Mouse (Mus musculus) right cerebral cortex, adult 2 months (tissue): ENCODE measurements around the gene Gfy.

Source experiments
- DNase-seq, 2 experiments: peaks; one replicate each; pipeline ENCODE4 v3.0.0; 2021 to 2022; ENCODE audit warnings: low spot score in 2 of 2

Gene Gfy

DNA sequence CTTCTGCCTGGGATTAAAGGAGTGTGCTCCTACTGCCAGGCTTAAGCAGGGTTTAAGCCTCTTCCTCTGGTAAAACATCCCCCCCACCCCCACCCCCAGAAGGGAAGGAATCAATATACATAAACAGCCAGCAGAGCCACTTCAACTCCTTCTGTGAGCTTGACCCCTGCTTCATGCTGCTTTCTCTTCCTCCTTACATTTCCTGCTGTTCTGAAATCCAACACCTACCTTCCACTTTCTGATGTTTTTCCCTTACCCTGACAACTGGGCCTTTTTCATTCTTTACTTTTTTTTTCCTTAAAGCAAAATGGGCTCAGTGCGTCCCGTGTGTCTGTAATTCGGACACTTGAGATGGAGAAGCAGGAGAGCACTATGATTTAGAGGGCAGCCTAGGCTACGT lies 29.0 kb downstream of the Gfy start:
- DNase-seq = no peak

DNA sequence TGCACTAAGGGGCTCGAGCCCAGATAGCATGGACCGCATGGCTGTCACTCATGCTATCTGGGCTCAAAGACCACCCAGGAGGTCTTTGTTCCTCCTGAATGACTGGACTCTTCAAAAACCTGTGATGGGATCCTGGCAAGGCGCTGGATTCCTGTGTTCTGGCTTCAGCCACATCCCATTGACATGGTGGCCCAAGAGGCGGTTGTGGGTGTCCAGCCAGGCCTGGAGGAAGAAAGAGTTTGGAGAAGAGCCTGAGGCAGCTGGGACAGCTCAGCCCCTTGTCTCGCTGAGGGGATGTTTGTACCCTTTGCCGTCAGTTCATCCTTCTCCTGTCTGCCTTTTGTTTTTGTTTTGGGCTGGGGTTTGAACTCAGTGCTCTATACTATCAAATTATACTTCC lies 29.8 kb downstream of the Gfy start:
- DNase-seq = no peak

DNA sequence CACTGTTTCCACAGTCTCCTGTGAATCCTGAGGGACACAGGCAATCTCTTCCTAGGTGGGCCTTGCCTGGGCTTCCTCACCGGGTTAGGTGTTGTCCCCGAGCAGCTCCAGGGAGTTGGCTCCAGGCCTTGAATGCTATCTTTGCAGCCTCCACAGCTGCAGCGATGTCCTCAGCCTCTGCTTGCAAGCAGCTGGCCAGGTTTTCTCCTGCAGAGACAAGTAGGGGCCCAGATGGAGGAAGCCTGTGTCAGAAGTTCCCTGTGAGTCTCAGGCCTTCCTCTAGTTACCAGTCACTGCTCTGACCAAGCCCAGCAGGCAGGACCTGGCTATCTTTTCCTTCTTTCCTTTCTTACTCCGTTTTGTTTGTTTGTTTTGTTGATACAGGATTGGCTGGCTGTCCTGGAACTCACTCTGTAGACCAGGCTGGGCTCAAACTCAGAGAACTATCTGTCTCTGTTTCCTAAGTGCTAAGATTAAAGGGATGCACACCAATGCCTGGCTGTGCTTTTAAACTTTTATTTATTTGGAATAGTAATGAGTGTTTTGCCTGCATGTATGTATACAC lies 30.8 kb downstream of the Gfy start:
- no peak for DNase-seq

DNA sequence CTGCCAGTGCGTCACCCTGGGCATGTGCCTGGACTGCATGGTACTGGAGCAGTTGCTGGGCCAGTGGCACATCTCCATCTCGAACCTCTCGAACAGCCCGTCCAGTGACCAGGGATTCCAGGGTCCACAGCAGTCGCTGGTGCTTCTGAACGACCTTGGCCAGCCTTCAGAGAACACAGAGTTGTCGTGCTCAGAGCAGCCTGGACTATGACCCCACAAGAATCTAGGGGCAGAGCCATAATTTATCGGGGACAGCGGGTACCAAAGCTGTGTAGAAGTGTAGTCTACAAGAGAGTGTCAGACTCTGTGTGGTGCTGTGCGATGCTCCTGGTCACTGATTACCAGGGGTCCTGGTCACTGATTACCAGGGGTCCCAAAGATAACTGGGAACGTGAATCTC lies 31.5 kb downstream of the Gfy start:
- DNase-seq = no peak

DNA sequence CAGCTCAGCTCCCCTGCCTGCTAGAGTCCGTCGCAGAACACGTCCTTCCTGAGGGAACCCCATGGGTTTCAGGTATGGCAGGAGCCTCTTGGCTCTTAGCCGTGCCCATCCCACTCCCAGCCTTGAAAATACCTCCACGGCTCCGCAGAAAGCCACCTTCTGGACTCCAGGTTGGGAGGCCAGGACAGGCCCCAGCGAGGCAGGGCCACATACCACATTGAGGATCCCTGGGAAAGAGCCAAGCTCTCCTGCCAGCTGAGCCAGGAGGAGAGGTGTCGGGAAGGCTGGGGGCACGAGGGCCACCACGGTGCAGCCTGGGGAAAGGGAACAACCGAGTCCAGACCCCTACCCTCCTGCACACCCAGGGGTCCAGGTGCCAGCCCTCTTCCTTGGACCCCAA lies 32.1 kb downstream of the Gfy start:
- no peak for DNase-seq

DNA sequence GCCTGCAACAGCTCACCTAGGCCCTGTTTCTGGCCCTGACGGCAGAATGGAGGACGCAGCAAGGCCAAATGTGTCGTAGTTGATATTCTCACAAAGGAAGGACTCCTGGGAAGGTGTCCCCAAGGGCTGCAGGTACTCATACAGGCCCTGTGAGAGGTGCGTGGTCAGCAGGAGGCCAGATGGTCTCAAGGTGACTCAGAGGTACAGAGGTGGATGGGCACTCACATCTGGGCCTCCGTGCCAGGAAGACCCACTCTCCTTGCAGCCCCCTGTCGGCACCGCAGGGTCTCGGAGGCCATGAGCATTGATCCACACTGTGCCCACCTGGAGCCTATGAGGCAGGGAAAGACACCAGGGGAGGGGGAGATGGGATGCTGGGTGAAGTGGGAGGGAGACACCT lies 33.9 kb downstream of the Gfy start:
- no peak for DNase-seq

DNA sequence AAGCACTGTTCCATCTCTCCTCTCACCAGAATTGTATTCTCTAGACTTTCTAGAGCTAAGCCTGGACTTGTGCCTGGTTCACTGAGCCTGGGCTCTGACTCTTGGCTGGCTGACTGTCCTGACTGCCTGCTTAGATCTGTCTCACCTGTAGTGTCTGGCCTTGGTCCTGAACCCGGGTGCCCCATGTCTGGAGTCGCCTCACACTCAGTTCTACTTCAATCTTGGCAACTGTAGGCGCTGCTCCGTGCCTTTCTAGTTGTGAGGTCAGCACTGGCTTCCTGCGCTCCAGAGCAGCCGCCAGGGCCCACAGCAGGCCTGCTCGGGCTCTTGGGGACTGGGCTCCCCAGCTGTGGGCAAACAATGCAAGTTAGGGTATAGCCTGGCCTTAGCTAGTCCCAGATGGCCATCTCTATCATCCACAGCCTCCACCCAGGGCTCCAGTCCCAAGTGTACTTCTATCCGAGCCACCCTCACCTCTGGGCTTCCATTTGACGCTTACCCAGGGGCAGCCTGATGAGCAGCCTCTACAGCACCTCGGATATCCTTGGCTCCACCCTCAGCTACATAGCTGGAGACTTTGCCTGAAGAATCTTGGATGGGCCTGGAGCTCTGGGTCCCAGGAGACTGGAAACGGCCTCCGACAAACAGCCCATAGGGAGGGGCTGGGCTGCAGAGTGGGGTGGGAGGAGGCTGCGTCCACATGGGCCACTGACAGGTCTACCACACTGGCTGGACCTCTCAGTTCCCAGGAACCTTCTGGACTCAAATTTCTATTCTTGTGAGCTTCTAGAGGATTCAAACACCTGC lies 34.8 kb downstream of the Gfy start:
- no peak for DNase-seq

DNA sequence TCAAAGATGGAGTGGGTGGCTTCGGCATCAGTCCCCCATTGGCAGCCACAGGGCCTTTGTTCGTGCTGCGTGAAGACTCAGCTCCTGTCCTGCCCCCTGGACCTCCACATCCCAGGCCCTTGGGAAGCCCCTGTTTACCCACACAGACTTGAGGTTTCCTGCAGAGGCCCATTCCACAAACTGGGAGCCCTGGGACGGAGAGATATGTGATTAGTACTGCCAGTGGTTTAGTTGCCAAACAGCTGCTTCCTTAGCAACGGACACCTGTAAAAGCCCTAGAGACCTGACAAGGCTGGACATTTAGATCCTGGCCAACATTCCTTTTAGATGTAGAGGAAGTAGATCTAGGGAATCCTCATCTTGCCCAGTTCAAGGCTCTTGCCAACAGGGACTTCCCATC lies 37.5 kb downstream of the Gfy start:
- no peak for DNase-seq

DNA sequence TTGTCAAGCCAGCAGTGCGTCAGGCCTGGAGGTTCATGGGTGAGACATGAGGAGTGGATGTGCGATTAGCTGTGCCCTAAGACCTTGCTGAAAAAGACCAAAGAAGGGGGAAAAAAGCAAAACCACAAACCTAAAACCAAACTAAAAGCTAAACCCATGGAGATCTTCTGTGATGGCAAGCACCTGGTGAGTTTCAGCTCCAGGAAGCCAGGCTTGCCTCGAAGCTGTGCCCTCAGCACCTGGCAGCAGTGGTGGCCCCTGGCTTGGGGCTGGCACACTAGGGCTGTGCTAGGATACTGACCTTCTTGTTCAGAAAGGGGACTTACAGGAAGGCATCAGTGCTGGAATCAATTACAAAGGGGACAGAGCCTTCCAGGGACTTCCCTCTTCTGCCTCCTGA lies 38.0 kb downstream of the Gfy start:
- no peak for DNase-seq

DNA sequence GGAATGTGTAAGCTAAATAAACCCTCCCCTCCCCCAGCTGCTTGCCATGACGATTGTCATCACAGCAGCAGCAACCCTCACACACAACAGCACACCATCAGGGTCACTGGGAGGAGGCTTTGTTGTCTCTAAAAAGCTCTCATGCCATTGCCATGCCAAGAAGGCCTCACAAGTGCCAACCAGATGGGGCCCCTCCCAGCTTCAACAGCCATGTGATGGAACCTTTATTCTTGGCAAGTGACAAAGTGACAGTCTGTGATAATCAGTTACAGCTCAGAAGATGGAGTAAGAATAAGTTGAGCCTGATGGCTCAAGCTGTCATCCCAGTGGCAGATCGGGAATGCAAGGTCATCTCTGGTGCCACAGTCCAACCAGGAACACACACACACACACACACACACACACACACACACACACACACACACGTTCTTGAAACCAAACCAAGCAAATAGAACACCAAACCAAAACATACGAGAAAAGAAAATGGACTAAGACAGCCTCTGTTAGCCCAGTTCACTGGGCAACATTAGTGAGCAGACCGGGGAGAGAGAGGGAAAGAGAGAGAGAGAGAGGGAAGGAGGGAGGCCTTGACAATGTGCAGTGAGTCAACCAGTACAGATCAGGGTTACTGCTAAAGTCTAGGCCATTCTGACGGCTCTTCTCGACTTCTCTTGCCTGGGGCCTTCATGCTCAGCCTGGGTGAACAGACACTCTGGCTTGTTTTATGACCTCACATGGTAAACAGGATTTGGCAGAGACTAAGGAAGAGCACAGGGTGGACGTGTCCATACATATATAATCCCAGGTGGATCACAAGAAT lies 39.3 kb downstream of the Gfy start:
- no peak for DNase-seq

DNA sequence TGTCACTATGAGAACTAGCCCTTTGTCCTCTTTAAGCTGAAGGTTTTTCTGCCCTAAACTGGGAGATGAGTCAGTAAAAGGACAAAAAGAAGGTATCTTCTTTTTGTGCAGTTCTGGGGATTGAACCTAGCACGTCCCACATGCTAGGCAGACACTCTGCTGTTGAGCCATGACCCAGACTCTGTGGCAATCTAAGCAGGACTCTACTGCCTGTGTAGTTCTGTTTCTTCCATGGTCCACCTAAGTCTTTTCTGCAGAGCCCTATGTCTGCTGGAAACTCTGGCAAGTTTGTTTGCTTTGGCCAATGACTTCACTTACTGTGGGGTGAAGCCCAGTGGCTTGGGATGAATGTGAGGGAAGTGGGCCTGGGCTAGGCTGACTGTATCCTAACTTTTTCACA lies 41.0 kb downstream of the Gfy start:
- no peak for DNase-seq

DNA sequence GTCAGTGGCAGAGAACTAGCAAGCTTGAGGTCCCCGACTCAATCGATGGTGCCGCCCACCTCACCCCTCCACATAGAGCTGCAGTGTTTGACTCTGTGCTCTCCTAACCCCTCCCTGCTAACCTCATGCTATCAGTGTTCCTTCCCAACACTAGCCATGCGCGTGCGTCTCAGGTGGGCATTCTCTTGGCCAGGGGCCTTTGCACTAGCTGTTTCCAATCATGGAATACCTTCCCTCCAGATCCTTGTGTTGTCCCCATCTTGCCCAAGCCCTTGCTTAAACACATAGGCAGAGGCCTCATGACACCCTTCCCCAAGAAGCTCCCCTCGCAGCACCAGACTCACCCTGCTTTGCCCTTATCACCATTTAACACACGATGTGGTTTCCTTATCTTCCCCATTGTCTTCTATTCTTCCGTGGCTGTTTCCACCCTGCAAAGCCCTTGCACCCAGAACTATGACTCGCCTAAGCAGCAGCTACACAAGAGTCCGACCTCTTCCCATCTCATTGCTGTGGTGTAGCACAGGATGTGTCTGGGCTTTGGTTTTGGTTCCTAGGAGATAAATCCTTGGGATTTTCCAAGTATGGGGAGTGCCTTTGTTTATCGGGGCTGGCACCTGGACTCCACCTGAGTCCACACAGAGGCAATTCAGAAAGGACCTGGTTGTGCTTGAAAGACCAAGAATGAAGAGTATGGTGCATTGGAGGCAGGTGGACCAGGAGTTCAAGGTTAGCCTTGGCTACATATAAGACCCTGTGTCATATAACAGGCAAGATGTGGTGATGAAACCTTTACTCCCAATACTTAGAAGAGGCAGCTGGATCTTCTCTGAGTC lies 42.0 kb downstream of the Gfy start:
- no peak for DNase-seq

DNA sequence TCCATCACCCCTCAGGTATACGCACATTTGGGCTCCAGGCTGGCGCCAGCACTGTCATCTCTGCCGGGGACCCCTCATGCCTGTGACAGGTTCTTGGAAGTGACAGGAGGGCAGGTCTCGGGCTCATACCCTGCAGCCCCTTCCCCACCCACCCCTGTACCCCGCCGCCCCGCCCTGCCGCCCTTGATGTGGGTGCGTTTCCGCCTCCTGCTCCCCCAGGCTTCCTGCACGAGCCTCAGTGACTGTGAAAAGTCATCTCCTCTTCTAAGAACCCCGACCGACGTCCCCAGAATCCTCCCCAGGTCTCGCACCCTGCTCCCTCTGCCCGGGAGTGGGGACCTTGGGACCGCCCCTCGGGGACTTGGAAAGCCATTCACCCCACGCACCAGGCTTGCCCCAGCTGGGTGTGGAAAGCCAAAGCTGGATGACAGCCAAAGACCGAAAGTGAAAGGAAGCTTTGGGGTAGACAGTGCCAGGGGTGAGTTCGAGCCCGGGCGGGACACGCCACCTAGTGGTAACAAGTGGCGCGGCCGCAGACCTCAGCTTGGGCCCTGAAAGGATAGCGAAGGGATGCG lies 43.3 kb downstream of the Gfy start, which contains the start of the genes Gm45713 and Flt3l:
Gm45713 (minus strand) TSS at position 239 of the 575 bp plus-strand sequence.
Flt3l (minus strand) TSS at position 440 of the 575 bp plus-strand sequence.
- peak; percentile 89 to 91 for DNase-seq

DNA sequence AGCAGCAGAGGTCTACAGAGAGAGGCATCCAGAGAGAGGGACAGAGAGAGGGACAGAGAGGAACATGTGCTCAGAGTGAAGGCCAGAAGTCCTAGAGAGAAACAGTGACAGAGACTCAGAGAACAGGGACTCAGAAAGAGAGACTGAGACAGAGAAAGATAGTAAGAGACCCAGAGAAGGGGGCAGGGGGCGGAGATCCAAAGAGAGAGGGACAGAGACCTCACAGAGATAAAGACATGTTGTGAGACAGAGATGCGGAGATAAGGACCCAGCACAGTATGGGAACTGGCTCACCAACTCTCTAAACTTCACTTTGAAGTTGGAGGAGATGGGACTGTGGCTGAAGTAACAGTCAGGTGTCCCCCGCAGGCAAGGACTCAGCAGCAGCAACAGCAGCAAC lies 44.0 kb downstream of the Gfy start:
- DNase-seq = no peak

DNA sequence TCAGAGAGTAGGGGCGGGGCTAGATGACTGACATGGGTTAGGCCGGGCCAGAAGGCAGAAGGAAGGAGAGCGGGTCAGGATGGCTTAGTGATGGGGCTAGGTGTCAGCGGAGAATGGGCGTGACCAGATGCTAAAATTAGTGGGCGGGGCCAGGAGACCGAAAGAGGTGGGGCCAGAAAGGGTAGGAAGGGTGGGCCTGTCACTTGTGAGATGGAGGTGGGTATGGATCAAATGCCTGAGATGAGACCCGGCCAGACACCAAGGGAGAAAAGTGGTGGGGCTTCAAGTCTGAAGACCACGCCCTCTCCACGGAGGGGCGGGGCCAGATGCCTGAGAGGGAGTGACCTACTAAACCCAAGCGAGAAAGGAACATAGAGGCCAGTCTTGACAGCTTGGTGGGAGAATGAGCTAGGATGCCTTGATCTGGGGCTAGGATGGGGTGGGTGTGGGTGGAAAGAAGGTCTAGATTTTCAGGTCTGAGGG lies 44.8 kb downstream of the Gfy start:
- no peak for DNase-seq

DNA sequence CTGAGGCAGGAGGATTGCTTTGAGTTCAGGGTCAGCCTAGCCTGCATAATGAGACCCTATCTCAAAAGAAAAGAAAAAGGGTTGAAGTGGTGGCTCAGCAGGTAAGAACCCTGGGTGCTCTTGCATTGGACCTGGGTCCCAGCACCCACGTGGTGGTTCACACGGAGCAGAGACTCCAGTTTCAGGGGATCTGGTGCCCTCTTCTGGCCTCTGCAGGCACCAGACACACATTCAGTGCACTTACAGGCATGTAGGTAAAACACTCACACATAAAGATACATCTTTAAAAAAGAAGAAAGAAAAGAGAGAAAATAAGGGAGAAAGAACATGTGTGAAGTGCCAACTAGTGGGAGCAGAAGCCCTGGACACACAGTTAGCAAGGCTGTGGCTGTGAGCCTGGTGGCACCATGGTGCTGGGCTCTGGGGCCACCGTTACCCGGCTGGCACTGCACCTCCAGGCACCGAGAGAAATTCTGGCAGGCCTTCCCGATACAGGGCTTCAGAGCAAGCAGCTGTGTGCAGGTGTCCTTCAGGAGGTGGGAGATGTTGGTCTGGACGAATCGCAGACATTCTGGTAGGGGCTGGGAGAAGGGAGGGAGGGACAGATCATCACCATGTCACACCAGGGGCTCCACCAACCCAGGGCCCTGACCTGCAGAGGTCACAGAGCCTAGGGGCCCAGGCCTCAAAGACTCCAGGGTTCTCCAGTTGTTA lies 45.8 kb downstream of the Gfy start:
- DNase-seq = no peak

DNA sequence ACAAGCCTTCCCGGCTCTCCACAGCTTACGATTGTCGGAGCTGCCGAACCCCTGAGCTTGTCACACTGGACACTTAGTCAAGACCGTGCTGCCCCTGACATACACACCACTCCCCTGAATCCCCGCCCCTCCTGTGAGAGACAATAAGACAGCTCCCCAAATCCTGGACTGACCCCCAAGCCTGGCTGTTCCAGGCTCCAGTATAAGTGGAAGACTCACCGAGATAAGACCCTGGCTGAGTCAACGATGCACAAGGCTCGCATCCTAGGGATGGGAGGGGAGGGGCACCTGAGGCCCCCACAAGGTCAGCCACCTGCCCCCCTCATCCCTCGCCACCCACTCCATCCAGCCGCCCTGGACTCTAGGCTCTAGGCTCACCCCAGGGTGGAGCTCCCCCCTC lies 47.5 kb downstream of the Gfy start:
- DNase-seq = no peak

DNA sequence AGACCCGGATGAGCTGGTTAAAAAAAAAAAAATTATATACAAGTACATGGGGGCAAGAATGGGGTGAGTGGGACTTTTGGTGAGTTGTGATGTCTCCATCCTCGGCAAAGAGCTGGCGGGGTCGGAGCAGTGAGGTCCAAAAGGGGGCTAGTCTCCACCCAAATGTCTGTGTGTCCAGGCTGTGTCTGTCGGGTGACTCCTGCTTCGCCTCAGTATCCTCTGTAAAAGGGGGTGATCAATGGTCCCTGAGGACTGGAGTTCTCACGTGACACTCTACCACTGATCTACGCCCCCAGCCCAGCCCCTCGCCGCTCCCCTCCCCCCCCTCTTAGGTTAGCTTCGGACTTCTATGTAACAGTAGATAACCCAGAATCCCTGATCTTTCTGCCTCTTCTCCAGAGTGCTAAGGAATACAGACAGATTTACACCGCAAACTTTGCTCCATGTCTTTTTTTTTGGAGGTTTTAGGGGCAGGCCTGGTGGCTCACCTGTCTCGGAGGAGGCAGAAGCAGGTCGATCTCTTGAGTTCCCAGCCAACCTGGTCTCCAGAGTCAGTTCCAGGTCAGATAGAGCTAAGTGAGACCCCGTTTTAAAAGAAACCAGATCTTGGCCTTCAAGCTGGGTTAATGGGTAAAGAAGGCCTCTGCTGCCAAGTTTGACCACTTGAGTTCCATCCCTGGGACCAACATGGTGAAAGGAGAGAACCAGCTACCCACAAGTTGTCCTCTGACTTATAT lies 49.4 kb downstream of the Gfy start:
- no peak for DNase-seq

DNA sequence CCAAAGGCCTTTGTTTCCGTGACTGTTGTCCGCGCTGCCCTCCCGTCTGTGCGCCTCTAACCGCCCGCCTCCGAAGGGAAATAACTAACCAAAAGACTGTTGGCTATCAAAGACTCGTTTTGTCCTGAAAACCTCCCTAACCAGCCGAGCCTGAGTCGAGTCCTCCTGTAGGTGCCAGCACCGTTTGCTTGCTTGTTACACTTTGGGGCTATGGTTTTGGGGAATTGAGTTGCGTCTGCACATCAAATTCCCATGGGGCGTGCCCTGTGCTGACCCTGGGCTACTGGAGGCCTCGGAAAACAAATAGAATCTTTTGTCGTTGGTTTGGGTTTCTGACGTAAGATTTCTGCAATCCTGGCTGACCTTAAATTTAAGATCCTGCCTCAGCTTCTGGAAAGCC lies 50.1 kb downstream of the Gfy start:
- DNase-seq = peak in 1 of 2 experiments; percentile 39
